In the genomic region with DNA sequence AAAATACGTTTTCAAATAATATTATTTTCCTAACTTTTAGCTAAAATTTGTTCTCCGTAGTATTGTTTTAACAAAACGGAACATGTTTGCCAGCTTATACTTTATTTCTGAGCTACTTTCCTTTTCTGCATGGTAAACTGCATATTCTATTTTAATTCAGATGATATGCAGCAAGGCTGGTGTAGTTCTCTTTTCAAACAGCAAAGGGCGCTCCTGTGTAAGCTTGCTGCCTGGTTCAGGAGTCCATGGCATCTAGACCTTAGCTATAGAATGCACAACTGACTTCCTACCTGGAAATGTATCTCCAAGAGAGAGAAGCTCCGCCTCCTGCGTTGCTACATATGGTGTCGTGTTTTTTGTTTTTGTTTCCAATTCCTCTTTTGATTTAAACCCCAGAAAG, we compare ENCODE assay signal across 9 mouse cellular contexts.
DNase-seq lines count a peak whose midpoint lies in the region; ATAC-seq and TF ChIP-seq lines count a peak whose summit lies in the region.
"Had no signal": no experiment of that assay in that cellular context is flagged by ENCODE, and none has a peak within 500 bp of the region (broad histone marks: within the 10 kb centered on the region; RNA-seq: fewer than 3 reads in every experiment).

No protein-coding gene starts in this region.

- TF ChIP-seq CTCF in Patski (IDR thresholded peaks at IDR 0.05), result peak; percentile 31
- peak; percentile 71 for TF ChIP-seq CTCF in left cerebral cortex, adult 2 months (IDR thresholded peaks at IDR 0.05)

- POLR2A ChIA-PET in Patski (lab: Charles Lee), result no interaction called here

- ATAC-seq in hindbrain, embryonic 12.5 days (ENCODE audit: low FRiP score), result no peak
- no peak for ATAC-seq in Patski
- no peak for ATAC-seq in megakaryocyte, adult 5-6 weeks (ENCODE audit: poor library complexity, severe bottlenecking)

- no peak overlapping the region for H3K9ac ChIP-seq in hindbrain, embryonic 12.5 days
- H3K9ac ChIP-seq: liver, embryonic 14.5 days had no signal

- no peaks in the 10 kb centered on the region for H3K4me1 ChIP-seq in hindbrain, embryonic 10.5 days (replicated peaks)
- no peaks in the 10 kb centered on the region for H3K4me1 ChIP-seq in hindbrain, embryonic 12.5 days

- no peak overlapping the region for H3K4me2 ChIP-seq in hindbrain, embryonic 12.5 days (replicated peaks)

- in situ Hi-C loops in Patski (cut with MboI; ENCODE audit: low pct_unique_long_range_greater_than_20kb), result no loop called here

- CTCF ChIA-PET in Patski (lab: Charles Lee), result interaction anchor here (0.6 to 1.8 kb wide), 2 partner anchors 11 to 1289 kb away, joined by 3 to 8 read pairs; no protein-coding TSS in a partner anchor

- H3K27ac ChIP-seq in hindbrain, embryonic 10.5 days, result no peak overlapping the region
- H3K27ac ChIP-seq in hindbrain, embryonic 12.5 days, result no peak overlapping the region
- H3K27ac ChIP-seq in left cerebral cortex, adult 2 months, result no peak overlapping the region
- H3K27ac ChIP-seq: liver, embryonic 14.5 days had no signal

- no peaks in the 10 kb centered on the region for H3K27me3 ChIP-seq in hindbrain, embryonic 10.5 days (ENCODE audit: insufficient read depth, poor library complexity, severe bottlenecking)
- H3K27me3 ChIP-seq in hindbrain, embryonic 12.5 days, result no peaks in the 10 kb centered on the region
- no peaks in the 10 kb centered on the region for H3K27me3 ChIP-seq in Patski

- H3K4me3 ChIP-seq in hindbrain, embryonic 10.5 days, result no peak overlapping the region
- H3K4me3 ChIP-seq in hindbrain, embryonic 12.5 days, result no peak overlapping the region
- no peak overlapping the region for H3K4me3 ChIP-seq in left cerebral cortex, adult 2 months

- H3K9me3 ChIP-seq in hindbrain, embryonic 10.5 days, result no peaks in the 10 kb centered on the region
- H3K9me3 ChIP-seq in hindbrain, embryonic 12.5 days (replicated peaks), result no peaks in the 10 kb centered on the region

- intact Hi-C loops in left cerebral cortex, adult 2 months (cut with DNase I), result loop anchor here (2.0 kb wide), 1 partner anchor 639 kb away; no protein-coding TSS in a partner anchor

- no peaks in the 10 kb centered on the region for H3K36me3 ChIP-seq in hindbrain, embryonic 10.5 days
- H3K36me3 ChIP-seq in hindbrain, embryonic 12.5 days, result no peaks in the 10 kb centered on the region

- 73% methylated on average over 7 of the region's 7 CpGs for WGBS in hindbrain, embryonic 10.5 days
- WGBS in hindbrain, embryonic 12.5 days, result 74% methylated on average over 7 of the region's 7 CpGs

- DNase-seq in hindbrain, embryonic 10.5 days (ENCODE audit: low spot score), result peak; percentile 4
- DNase-seq in Patski (ENCODE audit: low read depth, low spot score), result no peak
- peak; percentile 32 to 45 for DNase-seq in cerebellum, postnatal 36 days
- peak; percentile 24 to 57 for DNase-seq in left cerebral cortex, adult 2 months (ENCODE audit: extremely low spot score in 1 of 2, low spot score in 2 of 2)
- DNase-seq in c-Kit-positive CD71-positive TER-119-positive erythroid progenitor cells, embryonic 14.5 days (ENCODE audit: low spot score), result no peak
- DNase-seq in spleen, postnatal 4 days (ENCODE audit: low spot score in 2 of 2), result no peak

Comparison
In these comparisons a context has a peak if more than half of its experiments do, and no peak if none do; other contexts are left out.
1. DNase-seq: peak in hindbrain, embryonic 10.5 days (single experiment), cerebellum, postnatal 36 days (2 of 2) and left cerebral cortex, adult 2 months (2 of 2); none in Patski (single experiment), c-Kit-positive CD71-positive TER-119-positive erythroid progenitor cells, embryonic 14.5 days (single experiment) and spleen, postnatal 4 days (0 of 2).